Comparison of ENCODE assay signal across 8 mouse cellular contexts in the genomic region with DNA sequence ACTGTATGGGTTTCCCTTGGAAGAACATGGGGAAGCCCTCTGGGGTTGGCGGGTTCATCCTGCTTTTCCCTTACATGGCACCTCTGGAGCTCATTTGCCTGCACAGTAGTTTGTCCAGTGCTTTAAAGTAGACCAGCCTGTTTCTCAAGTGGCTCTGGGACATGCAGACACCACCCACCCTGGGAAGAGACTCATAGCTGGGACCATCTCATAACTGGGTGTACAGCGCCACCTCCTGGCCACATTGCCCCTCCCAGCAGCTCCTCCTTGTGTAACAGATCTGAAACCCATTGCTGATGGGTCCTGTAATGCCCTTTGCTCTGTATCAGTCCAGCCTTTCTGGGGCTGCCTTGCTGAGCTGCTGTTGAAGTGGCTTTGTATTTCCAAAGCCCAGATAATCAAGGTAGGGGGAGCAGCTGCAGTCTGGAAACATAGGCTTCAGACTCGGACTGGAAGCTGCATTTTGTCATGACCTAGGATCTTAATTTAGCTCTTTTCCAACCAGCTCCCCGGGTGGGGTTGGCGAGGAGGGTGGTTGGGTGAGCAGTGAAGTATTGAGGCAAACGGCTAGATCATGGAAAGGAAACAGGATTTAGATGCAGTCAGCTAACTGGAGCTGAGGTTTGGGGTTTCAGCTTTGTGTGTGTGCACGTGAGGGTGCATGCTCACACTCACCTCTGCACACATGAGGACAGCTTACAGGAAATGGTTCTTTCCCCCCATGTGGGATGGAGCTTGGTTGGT. TPM values are rescaled to one million over a fixed set of nuclear protein-coding genes. Genes with fewer than 3 reads are reported as not detected.
A peak's percentile ranks its signal among the peaks of the same experiment; 100 is the strongest.
DNase-seq lines count a peak whose midpoint lies in the region; ATAC-seq and TF ChIP-seq lines count a peak whose summit lies in the region.

No protein-coding gene starts in this region.

- H3K9ac ChIP-seq in hindbrain, embryonic 14.5 days, result no peak overlapping the region

- H3K4me1 ChIP-seq in hindbrain, embryonic 14.5 days (replicated peaks; ENCODE audit: control insufficient read depth, insufficient read depth, low read length), result peaks cover 31% of the 10 kb centered on the region

- CTCF ChIA-PET in Patski (lab: Charles Lee), result interaction anchor here (0.7 to 3.0 kb wide), 15 partner anchors 8 to 70 kb away, joined by 3 to 55 read pairs (median 4); partner anchors contain the start of gene Avil

- H3K27me3 ChIP-seq in Patski, result no peaks in the 10 kb centered on the region
- H3K27me3 ChIP-seq in hindbrain, embryonic 14.5 days (ENCODE audit: control insufficient read depth, insufficient read depth, low read length), result no peaks in the 10 kb centered on the region

- in situ Hi-C loops in Patski (cut with MboI; ENCODE audit: low pct_unique_long_range_greater_than_20kb), result loop anchor here (5.0 kb wide), 1 partner anchor 73 kb away; no protein-coding TSS in a partner anchor

- H3K4me2 ChIP-seq in hindbrain, embryonic 14.5 days (replicated peaks), result no peak overlapping the region

- H3K4me3 ChIP-seq in hindbrain, embryonic 14.5 days (replicated peaks; ENCODE audit: low read length), result no peak overlapping the region

- peak; percentile 55 for ATAC-seq in Patski
- peak; percentile 54 for ATAC-seq in hindbrain, embryonic 14.5 days (ENCODE audit: low FRiP score)

- peaks cover 38% of the 10 kb centered on the region for H3K36me3 ChIP-seq in hindbrain, embryonic 14.5 days (replicated peaks; ENCODE audit: control insufficient read depth, insufficient read depth)

- POLR2A ChIA-PET in Patski (lab: Charles Lee), result interaction anchor here (0.5 to 1.5 kb wide), 3 partner anchors 9 to 13 kb away, joined by 3 to 4 read pairs (median 4); no protein-coding TSS in a partner anchor

- DNase-seq in Patski (ENCODE audit: low read depth, low spot score), result no peak
- peak; percentile 89 to 93 for DNase-seq in cerebellum, postnatal 25 days
- peak; percentile 82 to 85 for DNase-seq in frontal cortex, postnatal 36 days (ENCODE audit: low spot score in 2 of 2)
- peak; percentile 86 for DNase-seq in hindbrain, embryonic 14.5 days (ENCODE audit: low spot score)
- peak; percentile 75 to 93 for DNase-seq in layer of hippocampus, postnatal 25 days (ENCODE audit: extremely low spot score in 1 of 2, low spot score in 1 of 2)
- DNase-seq in lung, postnatal 25 days (ENCODE audit: low spot score), result peak; percentile 91
- peak; percentile 95 for DNase-seq in retina, embryonic 14.5 days (ENCODE audit: low spot score)
- DNase-seq in thymus, postnatal 4 days, result peak; percentile 95

- H3K9me3 ChIP-seq in hindbrain, embryonic 14.5 days (ENCODE audit: control insufficient read depth, low read length), result no peaks in the 10 kb centered on the region

- TF ChIP-seq CTCF in Patski (IDR thresholded peaks at IDR 0.05), result no peak

- H3K27ac ChIP-seq in hindbrain, embryonic 14.5 days, result no peak overlapping the region

- 66% methylated on average over 7 of the region's 7 CpGs for WGBS in hindbrain, embryonic 14.5 days

RNA-seq across cellular contexts. Expression of gene Avil, which starts 10.0 kb away (rescaled TPM):
- polyA plus RNA-seq in Patski (2021), result 0.09 TPM
- 0.60 and 2.5 TPM in 2 replicates for polyA plus RNA-seq in hindbrain, embryonic 14.5 days (2014; fragmentation: Nextera tagmentation; extraction: Ambion mirVana)
- under 1 TPM; 0.47 to 0.69 TPM for total RNA-seq in layer of hippocampus, postnatal 25 days (2021)

RNA-seq across cellular contexts. Expression of gene Ctdsp2, which starts 12.0 kb away (rescaled TPM):
- polyA plus RNA-seq in Patski (2021), result 101 TPM
- polyA plus RNA-seq in hindbrain, embryonic 14.5 days (2014; fragmentation: Nextera tagmentation; extraction: Ambion mirVana), result 22.9 and 25.0 TPM in 2 replicates
- total RNA-seq in layer of hippocampus, postnatal 25 days (2021), result 100 to 1,000 TPM in 1 of 2 experiments, 10 to 100 TPM in 1; 98.6 to 118 TPM

RNA-seq across cellular contexts. Expression of gene Tsfm, which starts 40.2 kb away (rescaled TPM):
- 61.7 TPM for polyA plus RNA-seq in Patski (2021)
- 59.1 and 65.0 TPM in 2 replicates for polyA plus RNA-seq in hindbrain, embryonic 14.5 days (2014; fragmentation: Nextera tagmentation; extraction: Ambion mirVana)
- 10 to 100 TPM; 27.2 to 27.3 TPM for total RNA-seq in layer of hippocampus, postnatal 25 days (2021)

RNA-seq across cellular contexts. Expression of gene Mettl1, which starts 50.7 kb away (rescaled TPM):
- polyA plus RNA-seq in Patski (2021), result 15.8 TPM
- polyA plus RNA-seq in hindbrain, embryonic 14.5 days (2014; fragmentation: Nextera tagmentation; extraction: Ambion mirVana), result 19.5 and 22.1 TPM in 2 replicates
- total RNA-seq in layer of hippocampus, postnatal 25 days (2021), result 10 to 100 TPM in 1 of 2 experiments, 1 to 10 TPM in 1; 8.5 to 12.1 TPM

RNA-seq across cellular contexts. Expression of gene Eef1akmt3, which starts 50.8 kb away (rescaled TPM):
- polyA plus RNA-seq in Patski (2021), result 0.44 TPM
- 0.13 and 0.25 TPM in 2 replicates for polyA plus RNA-seq in hindbrain, embryonic 14.5 days (2014; fragmentation: Nextera tagmentation; extraction: Ambion mirVana)
- total RNA-seq in layer of hippocampus, postnatal 25 days (2021), result under 1 TPM; 0.15 to 0.47 TPM
